Mouse (Mus musculus): ENCODE data around the gene Sh3bp1.

GRCm38 (mm10) chr15:78875537-78875936 lies 24.0 kb upstream of the Sh3bp1 start:
- TF ChIP-seq HCFC1 (IDR thresholded peaks at IDR 0.05; ENCODE audit: borderline replicate concordance, insufficient read depth, low read length) (no peak), MAFK (IDR thresholded peaks at IDR 0.05; ENCODE audit: insufficient read depth, low read depth, low read length) (no peak), ZC3H11A (IDR thresholded peaks at IDR 0.05; ENCODE audit: borderline replicate concordance, low read depth, low read length) (no peak), CHD2 (IDR thresholded peaks at IDR 0.05; ENCODE audit: low read depth, low read length) (no peak), ZNF384 (IDR thresholded peaks at IDR 0.05; ENCODE audit: low read depth, low read length) (no peak)

Measured in ES-E14 (cell line).